Mouse (Mus musculus): ENCODE data around the gene Zscan5b. TPM values are rescaled to one million over a fixed set of nuclear protein-coding genes. Genes with fewer than 3 reads are reported as not detected.
A peak's percentile ranks its signal among the peaks of the same experiment; 100 is the strongest.

The Zscan5b gene
- polyA plus RNA-seq, 1 experiment from 2014 or later, result not detected

DNA sequence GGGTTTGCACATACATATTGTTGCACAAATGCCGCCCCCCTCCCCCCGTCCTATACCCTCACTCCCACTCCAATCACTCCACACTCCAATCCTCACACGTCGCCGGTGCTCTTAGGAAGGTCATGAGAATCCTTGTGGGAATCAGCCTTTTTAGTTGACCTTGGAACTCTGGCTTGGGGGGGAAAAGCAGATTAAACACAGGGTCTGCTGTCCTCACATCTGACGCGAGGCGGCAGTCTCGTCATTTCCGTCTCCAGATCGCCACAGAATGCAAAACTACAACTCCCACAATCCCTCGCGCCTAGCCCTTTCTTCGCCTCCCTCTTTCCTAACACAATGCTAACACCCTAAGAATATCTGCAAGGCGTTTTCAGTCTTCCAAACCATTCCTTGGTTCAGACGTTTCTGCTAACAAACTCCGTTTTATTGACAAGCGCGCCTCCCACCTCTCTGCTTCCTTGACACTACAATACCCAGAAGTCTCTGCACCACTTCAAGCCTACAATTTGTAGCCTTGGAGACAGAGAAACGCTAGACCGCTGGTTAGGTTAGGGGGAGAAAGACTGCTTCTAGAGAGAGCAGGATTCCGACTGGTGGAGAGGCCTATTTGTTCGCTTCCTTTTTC, 61.5 kb downstream of the Zscan5b start:
- peak overlapping the region; percentile 56 for H3K4me3 ChIP-seq (ENCODE audit: low read depth, low read length)
- under 1% methylated on average over 23 of the region's 23 CpGs for WGBS (ENCODE audit: insufficient replicate concordance)
- peak; percentile 44; the same call in 1 of the 2 replicates for ATAC-seq (replicated peaks; ENCODE audit: insufficient number of reproducible peaks, low FRiP score, low TSS enrichment)
- H3K36me3 ChIP-seq (ENCODE audit: control insufficient read depth, insufficient read depth, low read length), result no peaks in the 10 kb centered on the region
- H3K27ac ChIP-seq (ENCODE audit: low read depth, low read length), result peak overlapping the region; percentile 84
- H3K9ac ChIP-seq (ENCODE audit: low read depth, low read length), result peak overlapping the region; percentile 79
- H3K9me3 ChIP-seq (replicated peaks; ENCODE audit: control insufficient read depth, low read length), result no peaks in the 10 kb centered on the region
- peaks cover 8% of the 10 kb centered on the region for H3K4me1 ChIP-seq (ENCODE audit: control insufficient read depth, insufficient read depth, low read length)
- H3K4me2 ChIP-seq, result peak overlapping the region; percentile 61
- H3K27me3 ChIP-seq (ENCODE audit: control insufficient read depth, insufficient read depth, low read length), result no peaks in the 10 kb centered on the region

GRCm38 (mm10) chr7:6284442-6285012, 62.4 kb downstream of the Zscan5b start:
- no peak for ATAC-seq (replicated peaks; ENCODE audit: insufficient number of reproducible peaks, low FRiP score, low TSS enrichment)
- no peak overlapping the region for H3K9ac ChIP-seq (ENCODE audit: low read depth, low read length)
- no peak overlapping the region for H3K27ac ChIP-seq (ENCODE audit: low read depth, low read length)
- no peaks in the 10 kb centered on the region for H3K9me3 ChIP-seq (replicated peaks; ENCODE audit: control insufficient read depth, low read length)
- no peaks in the 10 kb centered on the region for H3K27me3 ChIP-seq (ENCODE audit: control insufficient read depth, insufficient read depth, low read length)
- H3K4me2 ChIP-seq, result no peak overlapping the region
- WGBS (ENCODE audit: insufficient replicate concordance), result 85% methylated on average over 4 of the region's 4 CpGs
- H3K4me3 ChIP-seq (ENCODE audit: low read depth, low read length), result no peak overlapping the region
- no peaks in the 10 kb centered on the region for H3K36me3 ChIP-seq (ENCODE audit: control insufficient read depth, insufficient read depth, low read length)
- peaks cover 8% of the 10 kb centered on the region for H3K4me1 ChIP-seq (ENCODE audit: control insufficient read depth, insufficient read depth, low read length)

DNA sequence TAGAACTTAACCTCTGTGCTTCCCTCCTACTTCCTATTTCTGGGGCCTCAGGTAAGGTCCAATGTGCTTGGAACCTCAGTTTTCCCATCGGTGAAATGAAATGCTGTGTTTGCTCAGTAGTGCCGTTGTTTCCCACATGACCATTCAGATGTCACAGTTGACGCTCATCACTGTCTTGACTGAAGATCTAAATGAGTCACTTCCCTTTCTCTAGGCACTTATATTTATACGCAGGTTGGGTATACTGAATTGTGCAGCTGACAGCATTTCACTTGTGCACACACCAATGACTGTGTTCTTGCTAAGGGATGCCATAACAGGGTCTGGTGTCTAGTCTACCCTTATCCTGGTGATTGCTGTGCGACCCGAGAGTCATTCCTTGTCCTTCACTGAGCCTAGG, 63.3 kb downstream of the Zscan5b start:
- Histone ChIP-seq H3K36me3 (ENCODE audit: control insufficient read depth, insufficient read depth, low read length) (no peaks in the 10 kb centered on the region), H3K4me1 (ENCODE audit: control insufficient read depth, insufficient read depth, low read length) (peaks cover 8% of the 10 kb centered on the region), H3K9ac (ENCODE audit: low read depth, low read length) (no peak overlapping the region), H3K4me3 (ENCODE audit: low read depth, low read length) (no peak overlapping the region; the same call in 1 of the 2 replicates), H3K27me3 (ENCODE audit: control insufficient read depth, insufficient read depth, low read length) (no peaks in the 10 kb centered on the region), H3K27ac (ENCODE audit: low read depth, low read length) (no peak overlapping the region), H3K9me3 (replicated peaks; ENCODE audit: control insufficient read depth, low read length) (no peaks in the 10 kb centered on the region), H3K4me2 (peak overlapping the region; percentile 81)
- ATAC-seq (replicated peaks; ENCODE audit: insufficient number of reproducible peaks, low FRiP score, low TSS enrichment), result no peak
- 86% methylated on average over 6 of the region's 6 CpGs for WGBS (ENCODE audit: insufficient replicate concordance)

- no peaks in the 10 kb centered on the region for H3K27me3 ChIP-seq (ENCODE audit: control insufficient read depth, insufficient read depth, low read length)
- H3K27ac ChIP-seq (ENCODE audit: low read depth, low read length), result peak within 1 kb of the TSS; percentile 65
- no peaks in the 10 kb centered on the region for H3K36me3 ChIP-seq (ENCODE audit: control insufficient read depth, insufficient read depth, low read length)
- H3K9ac ChIP-seq (ENCODE audit: low read depth, low read length), result peak within 1 kb of the TSS; percentile 71
- H3K4me3 ChIP-seq (ENCODE audit: low read depth, low read length), result peak within 1 kb of the TSS; percentile 51
- peak within 1 kb of the TSS; percentile 81 for H3K4me2 ChIP-seq
- ATAC-seq (replicated peaks; ENCODE audit: insufficient number of reproducible peaks, low FRiP score, low TSS enrichment), result peak; percentile 86
- H3K4me1 ChIP-seq (ENCODE audit: control insufficient read depth, insufficient read depth, low read length), result peaks cover 8% of the 10 kb centered on the region
- no peaks in the 10 kb centered on the region for H3K9me3 ChIP-seq (replicated peaks; ENCODE audit: control insufficient read depth, low read length)
- 3% methylated on average over 49 of the region's 50 CpGs for WGBS (ENCODE audit: insufficient replicate concordance)
These were observed 64.0 kb downstream of the Zscan5b start, which contains the start of gene Zfp667 for GRCm38 (mm10) chr7:6285842-6286705. TSS of gene Zfp667 (plus strand) at chr7:6286579.

DNA sequence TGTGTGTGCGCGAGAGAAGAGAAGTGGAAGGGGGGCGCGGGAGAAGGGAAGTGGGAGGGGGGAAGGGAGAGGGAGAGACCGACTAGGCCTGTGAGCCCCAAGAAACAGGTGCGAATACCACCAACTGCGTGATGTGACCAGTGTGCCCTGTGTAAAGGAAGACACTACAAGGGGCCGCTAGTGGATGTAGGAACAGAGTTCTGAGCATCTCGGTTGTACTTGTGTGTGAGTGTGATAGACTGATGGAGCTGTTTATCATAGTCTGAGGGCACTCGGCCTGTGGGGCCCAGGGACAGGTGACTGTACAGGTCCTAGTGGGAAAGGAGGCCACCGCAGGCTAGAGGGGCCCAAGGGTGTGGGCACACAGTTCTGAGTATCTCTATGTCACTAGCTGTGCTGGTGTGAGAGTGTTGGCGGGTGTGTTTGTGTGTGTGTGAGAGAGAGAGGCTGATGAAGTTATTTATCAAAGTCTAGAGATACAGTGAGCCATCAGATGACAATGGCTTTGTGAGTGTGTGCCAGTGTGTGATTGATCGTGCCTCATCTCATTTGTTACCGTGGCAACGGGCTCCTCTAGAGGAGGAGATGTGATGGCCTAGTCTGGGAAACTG, 64.9 kb downstream of the Zscan5b start:
- Histone ChIP-seq H3K4me2 (peak overlapping the region; percentile 81), H3K27me3 (ENCODE audit: control insufficient read depth, insufficient read depth, low read length) (no peaks in the 10 kb centered on the region), H3K4me3 (ENCODE audit: low read depth, low read length) (peak overlapping the region; percentile 51), H3K4me1 (ENCODE audit: control insufficient read depth, insufficient read depth, low read length) (peaks cover 8% of the 10 kb centered on the region), H3K36me3 (ENCODE audit: control insufficient read depth, insufficient read depth, low read length) (no peaks in the 10 kb centered on the region), H3K27ac (ENCODE audit: low read depth, low read length) (no peak overlapping the region), H3K9ac (ENCODE audit: low read depth, low read length) (peak overlapping the region; percentile 71), H3K9me3 (replicated peaks; ENCODE audit: control insufficient read depth, low read length) (no peaks in the 10 kb centered on the region)
- WGBS (ENCODE audit: insufficient replicate concordance), result 28% methylated on average over 15 of the region's 15 CpGs
- peak; percentile 7; the same call in 1 of the 2 replicates for ATAC-seq (replicated peaks; ENCODE audit: insufficient number of reproducible peaks, low FRiP score, low TSS enrichment)

Other genes with a start within 250 kb of the Zscan5b start
- not detected in 2 replicates for gene Vmn1r65, start 211.3 kb upstream of the Zscan5b start, polyA plus RNA-seq (2014; fragmentation: Nextera tagmentation; extraction: Ambion mirVana)
- gene Nlrp4c, start 177.1 kb upstream of the Zscan5b start, polyA plus RNA-seq (2014; fragmentation: Nextera tagmentation; extraction: Ambion mirVana), result 0.07 TPM in 1 of 2 replicates, not detected in the other
- 9.0 and 13.3 TPM in 2 replicates for gene Zfp787, start 66.3 kb upstream of the Zscan5b start, polyA plus RNA-seq (2014; fragmentation: Nextera tagmentation; extraction: Ambion mirVana)
- 30.9 and 31.4 TPM in 2 replicates for gene Zfp444, start 50.1 kb upstream of the Zscan5b start, polyA plus RNA-seq (2014; fragmentation: Nextera tagmentation; extraction: Ambion mirVana)
- gene Galp, start 25.2 kb upstream of the Zscan5b start, polyA plus RNA-seq (2014; fragmentation: Nextera tagmentation; extraction: Ambion mirVana), result not detected in 2 replicates
- gene Epp13, start 30.4 kb downstream of the Zscan5b start, polyA plus RNA-seq (2014; fragmentation: Nextera tagmentation; extraction: Ambion mirVana), result not detected in 2 replicates
- 6.3 and 6.7 TPM in 2 replicates for gene Zfp667, start 64.3 kb downstream of the Zscan5b start, polyA plus RNA-seq (2014; fragmentation: Nextera tagmentation; extraction: Ambion mirVana)
- gene Zfp583, start 109.0 kb downstream of the Zscan5b start, polyA plus RNA-seq (2014; fragmentation: Nextera tagmentation; extraction: Ambion mirVana), result 4.4 and 5.1 TPM in 2 replicates
- 1.1 and 2.4 TPM in 2 replicates for gene Gm3854, start 121.5 kb downstream of the Zscan5b start, polyA plus RNA-seq (2014; fragmentation: Nextera tagmentation; extraction: Ambion mirVana)
- gene Zfp78, start 141.0 kb downstream of the Zscan5b start, polyA plus RNA-seq (2014; fragmentation: Nextera tagmentation; extraction: Ambion mirVana), result 1.5 and 2.0 TPM in 2 replicates
- gene Zfp28, start 161.0 kb downstream of the Zscan5b start, polyA plus RNA-seq (2014; fragmentation: Nextera tagmentation; extraction: Ambion mirVana), result 8.0 and 8.5 TPM in 2 replicates
- not detected in 2 replicates for gene Smim17, start 176.4 kb downstream of the Zscan5b start, polyA plus RNA-seq (2014; fragmentation: Nextera tagmentation; extraction: Ambion mirVana)
- not detected in 2 replicates for gene Gm20715, start 188.0 kb downstream of the Zscan5b start, polyA plus RNA-seq (2014; fragmentation: Nextera tagmentation; extraction: Ambion mirVana)
- gene Olfr1344, start 216.4 kb downstream of the Zscan5b start, polyA plus RNA-seq (2014; fragmentation: Nextera tagmentation; extraction: Ambion mirVana), result not detected in 2 replicates
- not detected in 2 replicates for gene Olfr1336, start 233.9 kb downstream of the Zscan5b start, polyA plus RNA-seq (2014; fragmentation: Nextera tagmentation; extraction: Ambion mirVana)
- gene Olfr1346, start 244.8 kb downstream of the Zscan5b start, polyA plus RNA-seq (2014; fragmentation: Nextera tagmentation; extraction: Ambion mirVana), result not detected in 2 replicates

Data from heart, embryonic 11.5 days (tissue).